Mouse (Mus musculus): ENCODE measurements around the gene Gpank1.

DNA sequence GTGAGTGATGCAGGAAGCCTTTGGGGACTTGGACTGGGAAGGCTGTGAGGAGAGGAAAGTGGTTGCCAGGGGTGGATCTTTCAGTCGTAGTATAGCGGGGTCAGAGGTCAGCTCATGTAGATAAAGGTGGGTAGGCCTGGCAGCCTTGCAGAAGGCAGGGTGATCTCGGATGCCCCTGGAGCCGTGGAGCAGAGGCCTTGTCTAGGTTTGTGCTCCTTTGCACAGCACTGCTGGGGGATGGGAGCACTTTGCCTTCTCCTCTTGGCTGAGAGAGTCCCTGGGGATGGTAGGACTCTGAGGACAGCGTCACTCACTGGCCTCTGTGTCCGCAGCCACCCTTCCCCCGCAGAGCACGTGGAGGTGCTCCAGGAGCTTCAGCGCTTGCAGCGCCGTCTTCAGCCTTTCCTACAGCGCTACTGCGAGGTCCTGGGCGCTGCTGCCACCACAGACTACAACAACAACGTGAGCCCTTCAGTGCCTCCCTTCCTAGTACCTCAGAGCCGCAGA lies 19.3 kb downstream of the Gpank1 start:
- no peak for TF ChIP-seq CTCF (IDR thresholded peaks at IDR 0.05; ENCODE audit: low read depth)
- TF ChIP-seq EP300 (IDR thresholded peaks at IDR 0.05; ENCODE audit: low read depth) = no peak

Data from heart, postnatal 0 days (tissue).